Mouse (Mus musculus): ENCODE measurements around the gene Hoxd10. TPM values are rescaled to one million over a fixed set of nuclear protein-coding genes. Genes with fewer than 3 reads are reported as not detected.
A peak's percentile ranks its signal among the peaks of the same experiment; 100 is the strongest.

Gene Hoxd10
- total and polyA plus RNA-seq, 2 experiments from 2014 or later = not detected

DNA sequence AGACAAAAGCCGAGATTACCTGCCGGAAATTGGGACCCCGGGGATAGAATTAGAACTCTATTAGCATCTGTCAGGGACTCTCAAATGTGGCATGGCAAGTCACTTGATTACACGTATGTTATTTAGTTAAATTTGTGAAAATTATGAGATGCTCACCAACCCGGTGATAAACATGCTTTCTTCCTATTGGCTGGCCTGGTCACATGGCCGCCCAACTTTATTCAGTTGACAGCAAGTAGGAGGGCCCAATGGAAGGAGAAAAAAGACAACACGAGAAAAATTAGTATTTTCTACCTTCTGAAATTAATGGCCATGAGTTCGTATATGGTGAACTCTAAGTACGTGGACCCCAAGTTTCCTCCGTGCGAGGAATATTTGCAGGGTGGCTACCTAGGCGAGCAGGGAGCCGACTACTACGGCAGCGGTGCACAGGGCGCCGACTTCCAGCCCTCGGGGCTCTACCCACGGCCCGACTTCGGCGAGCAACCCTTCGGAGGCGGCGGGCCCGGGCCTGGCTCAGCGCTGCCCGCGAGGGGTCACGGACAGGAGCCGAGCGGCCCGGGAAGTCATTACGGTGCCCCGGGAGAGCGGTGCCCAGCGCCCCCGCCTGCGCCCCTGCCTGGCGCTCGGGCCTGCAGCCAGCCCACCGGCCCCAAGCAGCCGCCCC, 35.4 kb downstream of the Hoxd10 start:
- Histone ChIP-seq H3K36me3 (replicated peaks; ENCODE audit: control insufficient read depth, insufficient read depth, low read length) (no peaks in the 10 kb centered on the region), H3K9ac (replicated peaks; ENCODE audit: low read depth, low read length) (no peak overlapping the region), H3K27ac (ENCODE audit: low read depth) (no peak overlapping the region), H3K4me1 (ENCODE audit: control insufficient read depth, insufficient read depth) (no peaks in the 10 kb centered on the region), H3K9me3 (replicated peaks; ENCODE audit: control insufficient read depth, low read length) (no peaks in the 10 kb centered on the region), H3K4me3 (ENCODE audit: low read depth, low read length) (peak overlapping the region; percentile 21), H3K27me3 (ENCODE audit: control insufficient read depth, insufficient read depth, low read length) (peaks cover 99% of the 10 kb centered on the region), H3K4me2 (ENCODE audit: low read depth, low read length) (peak overlapping the region; percentile 50)
- TF ChIP-seq EP300 (IDR thresholded peaks at IDR 0.05; ENCODE audit: low read depth) (no peak), CTCF (IDR thresholded peaks at IDR 0.05; ENCODE audit: low read depth) (no peak)
- WGBS = 3% methylated on average over 43 of the region's 43 CpGs
- no peak for DNase-seq (ENCODE audit: low spot score)
- ATAC-seq (ENCODE audit: insufficient read depth, low read depth) = no peak

GRCm38 (mm10) chr2:74727640-74728302, 36.0 kb downstream of the Hoxd10 start:
- peaks cover 99% of the 10 kb centered on the region for H3K27me3 ChIP-seq (ENCODE audit: control insufficient read depth, insufficient read depth, low read length)
- 2% methylated on average over 24 of the region's 25 CpGs for WGBS
- H3K9ac ChIP-seq (replicated peaks; ENCODE audit: low read depth, low read length) = no peak overlapping the region
- no peaks in the 10 kb centered on the region for H3K36me3 ChIP-seq (replicated peaks; ENCODE audit: control insufficient read depth, insufficient read depth, low read length)
- DNase-seq (ENCODE audit: low spot score) = no peak
- TF ChIP-seq CTCF (IDR thresholded peaks at IDR 0.05; ENCODE audit: low read depth) = no peak
- no peak for TF ChIP-seq EP300 (IDR thresholded peaks at IDR 0.05; ENCODE audit: low read depth)
- no peaks in the 10 kb centered on the region for H3K4me1 ChIP-seq (ENCODE audit: control insufficient read depth, insufficient read depth)
- no peak overlapping the region for H3K27ac ChIP-seq (ENCODE audit: low read depth)
- no peaks in the 10 kb centered on the region for H3K9me3 ChIP-seq (replicated peaks; ENCODE audit: control insufficient read depth, low read length)
- no peak for ATAC-seq (ENCODE audit: insufficient read depth, low read depth)
- peak overlapping the region; percentile 50 for H3K4me2 ChIP-seq (ENCODE audit: low read depth, low read length)
- peak overlapping the region; percentile 21 for H3K4me3 ChIP-seq (ENCODE audit: low read depth, low read length)

- H3K36me3 ChIP-seq (replicated peaks; ENCODE audit: control insufficient read depth, insufficient read depth, low read length) = no peaks in the 10 kb centered on the region
- no peak overlapping the region for H3K9ac ChIP-seq (replicated peaks; ENCODE audit: low read depth, low read length)
- H3K27me3 ChIP-seq (ENCODE audit: control insufficient read depth, insufficient read depth, low read length) = peaks cover 98% of the 10 kb centered on the region
- no peak overlapping the region for H3K4me3 ChIP-seq (ENCODE audit: low read depth, low read length)
- no peaks in the 10 kb centered on the region for H3K9me3 ChIP-seq (replicated peaks; ENCODE audit: control insufficient read depth, low read length)
- no peak overlapping the region for H3K4me2 ChIP-seq (ENCODE audit: low read depth, low read length)
- 21% methylated on average over 13 of the region's 13 CpGs for WGBS
- no peaks in the 10 kb centered on the region for H3K4me1 ChIP-seq (ENCODE audit: control insufficient read depth, insufficient read depth)
- no peak for ATAC-seq (ENCODE audit: insufficient read depth, low read depth)
- TF ChIP-seq CTCF (IDR thresholded peaks at IDR 0.05; ENCODE audit: low read depth) (no peak), EP300 (IDR thresholded peaks at IDR 0.05; ENCODE audit: low read depth) (no peak)
- no peak for DNase-seq (ENCODE audit: low spot score)
- no peak overlapping the region for H3K27ac ChIP-seq (ENCODE audit: low read depth)
Measured at GRCm38 (mm10) chr2:74728303-74728680, 36.6 kb downstream of the Hoxd10 start.

DNA sequence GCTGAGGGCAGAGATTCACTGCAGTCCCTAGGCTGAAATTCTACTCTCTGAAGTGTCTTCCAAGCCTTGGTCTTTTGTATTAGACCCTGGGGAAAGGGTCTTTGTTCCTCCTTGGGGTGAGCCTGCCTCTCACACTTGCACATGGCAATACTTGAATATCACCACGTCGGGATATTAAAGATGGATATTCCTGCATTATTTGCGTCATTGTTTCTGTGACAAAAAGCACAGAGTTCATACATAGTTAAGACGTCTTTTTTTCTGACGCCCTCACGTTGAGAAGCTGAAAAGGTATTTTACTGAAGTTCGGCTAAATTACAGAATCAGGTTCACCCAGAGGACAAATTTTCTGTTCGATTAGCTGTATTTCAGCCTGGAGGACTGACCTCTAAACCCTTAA, 38.6 kb downstream of the Hoxd10 start:
- ATAC-seq (ENCODE audit: insufficient read depth, low read depth) = no peak
- 13% methylated on average over 8 of the region's 8 CpGs for WGBS

GRCm38 (mm10) chr2:74731055-74731454, 39.3 kb downstream of the Hoxd10 start:
- no peaks in the 10 kb centered on the region for H3K4me1 ChIP-seq (ENCODE audit: control insufficient read depth, insufficient read depth)
- no peaks in the 10 kb centered on the region for H3K9me3 ChIP-seq (replicated peaks; ENCODE audit: control insufficient read depth, low read length)
- DNase-seq (ENCODE audit: low spot score) (no peak), ATAC-seq (ENCODE audit: insufficient read depth, low read depth) (no peak)
- no peak overlapping the region for H3K27ac ChIP-seq (ENCODE audit: low read depth)
- no peak overlapping the region for H3K4me2 ChIP-seq (ENCODE audit: low read depth, low read length)
- TF ChIP-seq CTCF (IDR thresholded peaks at IDR 0.05; ENCODE audit: low read depth) (no peak), EP300 (IDR thresholded peaks at IDR 0.05; ENCODE audit: low read depth) (no peak)
- H3K27me3 ChIP-seq (ENCODE audit: control insufficient read depth, insufficient read depth, low read length) = peaks cover 98% of the 10 kb centered on the region
- H3K4me3 ChIP-seq (ENCODE audit: low read depth, low read length) = no peak overlapping the region
- no peaks in the 10 kb centered on the region for H3K36me3 ChIP-seq (replicated peaks; ENCODE audit: control insufficient read depth, insufficient read depth, low read length)
- no peak overlapping the region for H3K9ac ChIP-seq (replicated peaks; ENCODE audit: low read depth, low read length)

More for the DNA sequence above, 38.6 kb downstream of the Hoxd10 start:
- Histone ChIP-seq H3K9me3 (replicated peaks; ENCODE audit: control insufficient read depth, low read length) (no peaks in the 10 kb centered on the region), H3K4me3 (ENCODE audit: low read depth, low read length) (no peak overlapping the region), H3K9ac (replicated peaks; ENCODE audit: low read depth, low read length) (no peak overlapping the region), H3K27me3 (ENCODE audit: control insufficient read depth, insufficient read depth, low read length) (peaks cover 98% of the 10 kb centered on the region), H3K36me3 (replicated peaks; ENCODE audit: control insufficient read depth, insufficient read depth, low read length) (no peaks in the 10 kb centered on the region), H3K27ac (ENCODE audit: low read depth) (no peak overlapping the region), H3K4me1 (ENCODE audit: control insufficient read depth, insufficient read depth) (no peaks in the 10 kb centered on the region), H3K4me2 (ENCODE audit: low read depth, low read length) (no peak overlapping the region)
- DNase-seq (ENCODE audit: low spot score) = no peak
- TF ChIP-seq CTCF (IDR thresholded peaks at IDR 0.05; ENCODE audit: low read depth) (no peak), EP300 (IDR thresholded peaks at IDR 0.05; ENCODE audit: low read depth) (no peak)
